Mouse (Mus musculus) adrenal gland, adult 18-20 months (tissue): ENCODE results near the gene Wnt5a. TPM values are rescaled to one million over a fixed set of nuclear protein-coding genes. Genes with fewer than 3 reads are reported as not detected.

Experiments
- DNase-seq, 2 experiments: peaks; one replicate each; pipeline ENCODE4 v3.0.0; 2021 to 2022; ENCODE audit warnings: low spot score in 2 of 2
- total RNA-seq, 2 experiments: library from RNA; stranded (reverse); gene quantifications; 1 replicate in 1 of 2; 2 replicates in 1 of 2; pipeline ENCODE4 v1.2.3; 2021

The Wnt5a gene
- total RNA-seq, 2 experiments from 2014 or later, result 29.2 to 37.4 TPM

DNA sequence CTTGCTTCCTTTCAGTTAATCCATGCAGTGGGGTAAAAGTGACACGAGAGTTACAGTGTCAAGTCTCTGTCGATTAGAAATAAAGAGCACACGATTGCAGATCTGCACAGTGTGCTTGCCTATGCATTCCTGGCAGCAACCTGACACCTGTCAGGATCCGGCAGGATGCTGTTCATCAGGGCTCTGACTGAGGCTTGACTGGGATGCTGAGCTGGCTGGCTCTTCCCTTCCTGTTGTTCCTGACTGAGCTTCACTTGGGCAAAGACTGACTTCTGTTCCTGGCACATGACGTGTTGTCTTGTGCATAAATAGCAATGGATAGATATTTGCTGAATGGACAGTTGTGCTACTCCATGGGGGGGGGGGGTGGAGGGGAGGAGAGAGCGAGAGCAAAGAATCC, 57.3 kb downstream of the Wnt5a start:
- no peak for DNase-seq
